Mouse (Mus musculus): ENCODE results near the gene Slc2a12.

Gene Slc2a12

DNA sequence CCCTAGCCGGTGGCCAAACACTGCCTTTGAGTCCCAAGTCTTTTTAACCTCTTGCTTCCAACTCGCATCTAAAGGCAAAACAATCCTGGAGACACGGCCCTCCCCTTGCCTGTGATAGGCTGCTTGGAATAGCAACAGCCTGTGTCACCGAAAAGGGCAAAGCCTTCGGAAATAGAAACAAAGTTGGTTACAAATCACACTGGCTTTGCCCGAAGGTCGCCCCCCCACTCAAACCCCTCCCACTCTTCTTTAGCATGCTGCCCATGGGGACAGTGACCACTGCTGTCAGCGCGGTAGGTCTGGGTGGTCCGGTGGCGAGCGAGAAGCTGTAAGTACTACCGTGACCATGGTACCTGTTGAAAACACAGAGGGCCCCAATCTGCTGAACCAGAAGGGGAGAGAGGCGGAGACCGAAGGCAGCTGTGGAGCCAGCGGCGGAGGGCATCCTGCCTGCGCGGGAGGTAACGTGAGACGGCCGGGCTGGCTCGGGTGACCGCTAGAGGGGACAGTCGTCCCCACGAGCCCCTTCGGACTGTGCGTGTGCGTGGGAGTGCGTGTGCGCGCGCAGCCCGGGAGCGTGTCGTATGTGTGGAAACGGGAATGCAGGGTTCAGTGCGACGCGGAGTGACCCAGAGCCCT is at the start of gene Slc2a12:
Slc2a12 (plus strand) TSS at position 159 of the 639 bp plus-strand sequence.
- peak; percentile 38 for DNase-seq

DNA sequence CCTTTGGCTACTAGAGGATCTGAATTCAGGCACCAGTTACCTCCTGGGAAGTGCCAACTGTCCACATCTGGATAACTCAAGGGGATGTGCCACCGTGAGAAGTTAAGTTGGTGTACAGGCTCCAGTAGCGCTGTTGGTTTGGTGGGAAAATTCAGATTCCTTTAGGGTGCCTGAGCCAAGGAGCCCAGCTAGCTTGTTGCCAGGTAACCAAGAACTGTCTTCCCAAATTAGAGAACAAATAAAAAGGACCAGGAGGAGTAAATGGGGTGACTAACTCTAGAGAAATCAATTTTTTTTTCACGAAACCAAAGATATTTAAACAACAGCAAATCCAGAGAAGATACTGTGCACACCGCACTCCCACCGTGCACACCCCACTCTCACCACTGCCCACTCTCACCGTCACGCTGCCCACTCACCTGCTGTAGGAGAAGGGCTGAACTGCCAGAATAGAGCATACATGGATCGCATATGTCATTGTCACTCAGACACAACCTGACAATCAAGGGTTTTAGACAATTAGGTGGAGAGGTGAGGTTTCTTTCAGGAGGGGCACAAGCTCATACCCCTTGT is 45.8 kb upstream of the Slc2a12 start:
- DNase-seq: no peak

DNA sequence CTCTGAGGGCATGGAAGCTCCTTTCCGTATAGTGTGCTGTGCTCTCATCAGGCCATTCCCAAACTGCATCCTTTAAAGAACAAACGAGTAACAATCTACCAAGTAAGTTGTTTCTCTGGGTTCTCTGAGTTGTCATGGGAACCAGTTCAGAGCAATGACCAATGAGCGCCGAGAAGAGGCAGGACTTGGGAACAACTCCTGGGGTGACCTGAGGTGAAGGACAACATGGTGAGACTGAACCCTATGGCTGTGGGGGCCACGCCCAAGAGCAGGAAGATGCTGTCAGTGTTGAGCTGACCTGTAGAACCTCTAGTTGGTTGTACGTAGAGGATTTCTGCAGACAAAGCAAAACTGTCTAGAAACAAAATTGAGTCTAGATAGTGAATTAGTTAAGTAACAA is 43.8 kb upstream of the Slc2a12 start:
- no peak for DNase-seq

- no peak for DNase-seq
These were observed 40.0 kb upstream of the Slc2a12 start for GRCm38 (mm10) chr10:22604801-22605200.

DNA sequence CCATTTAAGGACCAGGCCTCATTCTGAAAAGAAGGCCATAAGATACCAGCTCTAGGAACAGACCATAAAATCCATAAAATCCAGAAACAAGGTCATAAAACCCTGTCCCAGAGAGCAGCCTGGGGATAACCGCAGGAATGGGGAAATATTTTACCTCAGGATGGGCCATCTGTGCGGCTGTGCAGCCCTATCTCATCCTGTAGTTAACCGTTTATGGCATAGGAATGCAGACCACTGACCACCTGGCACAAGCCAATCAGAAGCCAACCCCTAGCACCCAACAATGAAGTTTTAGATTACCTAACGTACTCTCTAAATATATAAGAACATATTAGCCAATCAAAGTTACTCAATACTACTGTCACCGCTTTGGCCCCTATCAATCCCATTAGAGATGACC is 36.5 kb upstream of the Slc2a12 start:
- DNase-seq: no peak

- no peak for DNase-seq
These were observed 35.9 kb upstream of the Slc2a12 start for GRCm38 (mm10) chr10:22608799-22609357.

- DNase-seq: no peak
These were observed 31.5 kb upstream of the Slc2a12 start for GRCm38 (mm10) chr10:22613301-22613700.

GRCm38 (mm10) chr10:22614554-22614953 is 30.3 kb upstream of the Slc2a12 start:
- no peak for DNase-seq

- no peak for DNase-seq
These were observed 29.5 kb upstream of the Slc2a12 start for GRCm38 (mm10) chr10:22615309-22615708.

- no peak for DNase-seq
These were observed 26.0 kb upstream of the Slc2a12 start for GRCm38 (mm10) chr10:22618842-22619241.

GRCm38 (mm10) chr10:22628832-22629231 is 16.0 kb upstream of the Slc2a12 start:
- DNase-seq: no peak

- no peak for DNase-seq
These were observed 13.7 kb upstream of the Slc2a12 start for GRCm38 (mm10) chr10:22631103-22631502.

GRCm38 (mm10) chr10:22631528-22631927 is 13.3 kb upstream of the Slc2a12 start:
- no peak for DNase-seq

DNA sequence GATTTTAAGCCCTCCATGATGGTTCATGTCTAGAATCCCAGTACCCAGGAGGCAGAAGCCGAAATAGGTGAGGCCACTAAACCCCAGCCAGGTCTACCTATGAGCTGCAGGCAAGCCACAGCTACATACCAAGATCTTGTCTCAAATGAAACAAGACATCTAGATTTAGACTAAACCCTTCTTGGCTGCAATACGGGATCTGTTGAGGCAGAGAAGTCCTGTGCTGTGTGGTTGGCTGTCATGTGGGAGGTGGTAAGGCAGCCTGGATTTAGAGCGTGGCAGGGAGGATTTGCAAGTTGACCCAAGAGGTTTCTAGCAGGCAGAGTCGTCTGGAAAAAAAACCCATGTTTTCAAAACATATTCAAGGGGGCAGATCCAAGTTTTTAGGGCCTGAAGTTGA is 12.9 kb upstream of the Slc2a12 start:
- no peak for DNase-seq

DNA sequence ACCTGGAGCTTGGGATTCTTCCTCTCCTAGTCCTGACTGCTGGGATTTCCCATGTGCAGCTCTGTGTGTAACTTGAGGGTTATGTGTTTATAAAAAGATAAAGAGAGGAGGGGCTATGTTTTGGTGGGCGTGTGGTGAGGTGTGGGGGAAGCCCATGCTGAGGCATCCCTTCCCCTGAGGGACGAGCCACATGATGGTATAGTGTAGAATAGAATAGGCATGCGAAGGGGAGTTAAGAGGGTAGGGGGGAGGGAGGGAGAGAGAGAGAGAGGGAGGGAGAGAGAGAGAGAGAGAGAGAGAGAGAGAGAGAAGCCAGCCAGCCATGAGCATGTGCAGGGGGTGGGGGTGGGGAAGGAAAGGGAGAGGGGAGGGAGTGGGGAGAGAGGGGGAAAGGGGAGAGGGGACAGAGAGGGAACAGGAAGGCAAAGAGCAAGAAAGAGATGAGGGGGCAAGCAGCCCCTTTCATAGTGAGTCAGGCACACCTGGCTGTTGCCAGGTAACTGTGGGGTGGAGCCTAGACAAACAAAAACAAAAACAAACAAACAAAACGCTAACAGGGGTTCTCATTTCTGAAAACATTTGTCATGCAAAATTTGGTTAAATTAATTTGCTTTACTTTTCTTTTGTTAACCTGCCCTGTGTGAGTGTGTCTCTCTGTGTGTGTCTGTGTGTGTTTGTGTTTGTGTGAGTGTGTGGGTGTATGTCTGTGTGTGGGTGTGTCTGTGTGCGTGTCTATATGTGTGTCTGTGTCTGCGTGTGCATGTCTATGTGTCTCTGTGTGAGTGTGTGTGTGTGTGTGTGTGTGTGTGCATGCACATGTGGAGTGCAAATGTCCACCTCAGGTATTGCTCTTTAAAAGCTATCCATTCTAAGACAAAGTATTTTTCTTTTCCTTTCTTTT is 11.2 kb upstream of the Slc2a12 start:
- no peak for DNase-seq

DNA sequence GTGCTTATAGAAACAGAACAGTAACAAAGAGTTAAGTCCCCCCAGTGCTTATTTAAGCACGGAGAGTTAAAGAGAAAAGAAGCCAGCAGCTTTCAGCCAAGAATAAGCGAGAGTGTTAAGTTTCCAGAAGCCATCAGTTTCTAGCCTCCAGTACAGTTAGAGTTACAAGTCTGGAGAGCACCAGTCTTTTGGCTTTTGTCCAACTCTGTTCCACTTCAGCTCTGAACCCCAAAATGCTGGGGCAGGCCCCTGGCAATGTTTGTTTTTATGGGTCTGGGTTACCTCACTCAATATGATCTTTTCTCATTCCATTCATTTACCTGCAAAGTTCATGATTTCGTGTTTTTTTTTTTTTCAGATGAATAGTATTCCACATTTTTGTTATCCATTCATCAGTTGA is 7.6 kb upstream of the Slc2a12 start:
- no peak for DNase-seq

DNA sequence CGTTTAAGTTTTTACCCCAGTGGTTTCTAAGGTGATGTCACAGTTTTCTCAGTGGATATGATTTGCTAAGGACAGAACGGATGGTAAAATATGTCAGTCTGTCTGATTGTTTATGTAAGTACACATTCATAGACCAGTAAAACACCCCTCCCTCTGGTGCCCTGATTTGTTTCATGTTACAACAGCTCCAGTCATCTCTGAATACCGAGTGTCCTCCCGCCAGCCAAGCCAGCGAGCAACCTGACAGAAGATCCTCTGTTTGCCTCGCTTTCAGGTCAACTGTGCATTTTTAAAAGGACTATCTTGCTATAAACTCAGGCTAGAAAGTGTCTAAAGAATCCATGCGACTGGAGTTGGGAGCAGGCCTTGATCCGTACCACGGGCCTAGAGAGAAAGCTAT is 640 bp upstream of the Slc2a12 start:
- DNase-seq: no peak

DNA sequence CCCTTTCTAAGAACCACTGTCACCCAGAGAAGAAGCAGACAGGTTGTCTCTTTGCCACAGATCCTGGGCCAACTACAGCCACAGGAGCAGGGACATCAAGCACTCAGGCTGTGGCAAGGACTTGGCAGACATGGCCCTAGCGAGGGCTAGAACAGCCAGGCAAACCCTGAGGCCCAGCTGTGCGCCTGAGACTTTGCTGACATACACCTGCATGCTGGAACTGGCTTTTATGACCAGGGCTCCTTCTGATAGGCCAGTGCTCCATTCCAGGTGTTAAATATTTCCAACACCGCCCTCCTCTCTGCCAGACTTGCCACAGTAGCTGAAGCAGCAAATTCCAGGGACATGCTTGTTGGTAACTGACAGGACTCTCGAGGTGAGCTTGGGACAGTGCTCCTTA is 3.9 kb downstream of the Slc2a12 start:
- no peak for DNase-seq

DNA sequence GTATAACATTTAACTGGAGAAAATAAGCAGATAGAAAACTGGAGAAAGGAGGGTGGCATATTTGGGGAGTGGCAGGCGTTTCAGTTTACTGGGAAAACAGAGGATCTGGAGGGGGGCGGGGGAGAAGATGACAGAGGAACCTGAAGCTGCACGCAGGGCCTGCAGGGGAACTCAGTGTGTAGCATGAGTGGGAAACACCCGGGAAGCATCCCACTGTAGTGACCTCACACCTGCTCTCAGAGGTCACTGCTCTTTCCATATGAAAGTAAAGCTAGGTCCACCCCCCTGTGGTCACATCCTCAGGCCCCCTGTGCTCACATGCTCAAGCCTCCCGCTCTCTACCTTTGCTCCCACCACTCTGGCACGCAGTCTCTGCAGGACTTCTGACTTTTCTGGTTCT is 9.0 kb downstream of the Slc2a12 start:
- no peak for DNase-seq

DNA sequence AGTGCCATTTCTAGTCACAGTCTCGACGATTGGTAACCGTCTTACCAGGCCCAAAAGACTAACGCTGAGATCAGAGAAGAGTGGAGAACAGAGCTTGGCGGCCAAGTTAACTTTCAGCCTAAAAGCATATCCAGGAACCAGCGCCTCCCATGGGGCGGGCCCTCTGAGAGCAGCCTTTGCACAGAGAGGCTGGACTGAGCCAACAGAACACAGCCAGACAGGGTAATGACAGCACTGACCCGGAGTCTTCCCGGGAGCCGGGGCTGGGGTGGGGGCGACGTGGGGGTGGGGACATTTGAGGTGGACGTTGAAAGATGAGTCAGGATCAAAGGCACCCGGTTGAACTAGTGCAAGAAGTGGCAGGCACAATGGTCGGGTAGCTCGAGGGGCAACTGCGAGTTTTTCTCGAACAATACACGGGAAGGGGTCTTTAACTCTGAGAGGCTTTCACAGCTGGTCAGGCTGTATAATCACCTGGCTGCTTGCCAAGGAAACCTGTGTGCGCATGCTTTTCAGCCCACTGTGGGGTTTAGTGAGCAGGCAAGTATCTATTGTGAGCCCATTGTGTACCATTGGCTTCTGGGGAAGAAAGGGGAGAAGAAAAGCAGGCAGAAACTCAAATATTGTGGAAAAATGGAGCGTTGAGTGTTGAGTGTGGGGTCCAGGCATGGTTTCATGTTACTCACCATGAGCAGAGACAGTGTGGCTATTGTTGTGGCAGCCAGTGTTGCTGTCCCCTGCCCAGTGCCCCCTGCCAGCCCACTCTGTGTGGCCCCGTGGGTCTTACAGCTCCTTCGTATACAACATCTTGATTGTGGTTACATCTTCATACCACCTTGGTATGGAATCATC is 13.9 kb downstream of the Slc2a12 start:
- no peak for DNase-seq

GRCm38 (mm10) chr10:22659386-22659725 is 14.5 kb downstream of the Slc2a12 start:
- DNase-seq: no peak

GRCm38 (mm10) chr10:22660286-22661000 is 15.6 kb downstream of the Slc2a12 start:
- no peak for DNase-seq
